Mouse (Mus musculus): ENCODE data around the gene Heatr4.
"Not testable (repeated sequence)": the region's sequence is repeated elsewhere in the genome, so short reads cannot be mapped to it uniquely, and the experiment has no call there.

Heatr4 gene

DNA sequence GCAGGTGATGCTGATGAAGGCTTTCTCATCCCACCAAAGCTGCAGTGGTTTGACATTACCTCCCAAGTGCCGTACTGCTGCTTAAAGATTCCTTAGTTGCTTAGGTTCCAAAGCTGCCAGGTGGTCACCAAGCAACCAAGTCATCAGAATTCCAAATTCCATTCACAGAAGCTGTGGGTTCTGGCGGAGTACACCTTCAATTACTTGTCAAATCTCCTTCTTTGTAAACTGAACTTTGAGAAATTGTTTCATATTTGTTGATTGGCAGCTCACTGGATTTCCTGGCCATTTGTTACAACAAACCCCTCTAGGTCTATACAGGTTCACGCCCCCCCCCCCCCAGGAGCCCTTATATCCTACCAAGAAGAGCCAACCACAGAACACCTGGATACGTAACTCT lies at the start of gene Heatr4:
TSS of gene Heatr4 (minus strand) at position 101 of the 400 bp plus-strand sequence.
- in situ Hi-C loops (cut with MboI, MseI): no loop called here

DNA sequence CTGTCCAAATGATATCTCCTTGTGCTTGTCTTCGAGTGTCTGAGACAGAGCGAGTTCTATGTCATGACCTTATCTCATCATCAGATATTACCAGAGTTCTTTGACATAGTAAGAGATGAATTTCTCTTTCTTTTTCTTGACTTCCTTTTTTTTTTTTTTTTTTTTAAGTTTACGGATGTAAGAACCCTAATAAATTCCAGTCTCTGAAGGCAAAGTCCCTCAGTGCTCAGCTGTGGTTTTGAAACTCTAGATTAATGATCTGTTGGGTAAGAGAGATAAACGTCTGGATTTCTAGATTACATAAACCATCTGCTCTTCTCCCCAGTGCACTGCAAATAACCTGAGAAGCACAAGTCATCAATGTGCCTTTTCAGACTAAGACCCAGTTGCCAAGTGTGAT lies 49.5 kb upstream of the Heatr4 start:
- in situ Hi-C loops (cut with MboI, MseI): no loop called here

- in situ Hi-C loops (cut with MboI, MseI): not testable (repeated sequence)
These were observed 48.6 kb upstream of the Heatr4 start for GRCm38 (mm10) chr12:84033302-84033701.

DNA sequence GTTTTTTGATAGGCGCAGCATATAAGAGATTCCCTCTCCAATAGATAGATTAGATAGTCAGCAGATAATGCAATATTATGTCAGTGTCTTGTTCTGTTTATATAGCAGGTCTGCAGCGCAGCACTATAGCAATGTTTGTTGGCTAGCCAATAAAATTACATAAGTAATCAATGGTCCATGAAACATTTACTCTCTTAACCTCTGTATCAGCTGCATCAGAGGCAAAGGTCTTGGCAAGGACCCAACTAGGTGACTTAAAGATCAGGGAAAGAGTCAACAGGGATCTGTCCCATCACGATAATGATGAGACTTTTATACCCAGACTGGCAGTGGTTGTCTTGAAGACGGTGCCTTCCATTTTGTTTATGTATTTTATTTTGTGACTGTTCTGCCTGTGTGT lies 48.2 kb upstream of the Heatr4 start:
- in situ Hi-C loops (cut with MboI, MseI): no loop called here

- in situ Hi-C loops (cut with MboI, MseI): no loop called here
These were observed 46.1 kb upstream of the Heatr4 start for GRCm38 (mm10) chr12:84030659-84031332.

GRCm38 (mm10) chr12:84029043-84029442 lies 44.4 kb upstream of the Heatr4 start:
- in situ Hi-C loops (cut with MboI, MseI): loop anchor here (5.0 kb wide), 1 partner anchor 57 kb away; no protein-coding TSS in a partner anchor

DNA sequence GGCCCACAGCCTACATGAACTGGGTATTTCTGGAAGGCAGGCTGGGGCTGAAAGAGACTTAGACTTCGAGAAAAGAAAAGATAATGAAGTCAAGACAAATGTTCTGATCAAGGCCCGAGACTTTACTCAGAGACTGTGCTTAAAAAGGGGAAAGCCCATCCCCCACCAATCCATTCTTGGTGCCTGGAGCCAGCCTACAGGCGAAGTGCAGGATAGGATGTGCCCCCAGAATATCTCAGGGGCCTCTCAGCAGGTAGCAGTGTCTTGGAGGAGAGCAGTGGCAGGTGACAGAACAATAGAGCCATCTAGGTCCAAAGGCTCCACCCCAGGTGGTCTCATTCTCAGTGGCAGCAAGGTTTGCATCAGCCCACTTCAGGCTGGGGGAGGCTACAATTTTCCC lies 43.7 kb upstream of the Heatr4 start:
- in situ Hi-C loops (cut with MboI, MseI): loop anchor here (5.0 kb wide), 1 partner anchor 56 kb away; no protein-coding TSS in a partner anchor

GRCm38 (mm10) chr12:84025888-84026287 lies 41.2 kb upstream of the Heatr4 start:
- in situ Hi-C loops (cut with MboI, MseI): loop anchor here (5.0 kb wide), 1 partner anchor 54 kb away; no protein-coding TSS in a partner anchor

GRCm38 (mm10) chr12:84023052-84023745 lies 38.5 kb upstream of the Heatr4 start:
- in situ Hi-C loops (cut with MboI, MseI): no loop called here

DNA sequence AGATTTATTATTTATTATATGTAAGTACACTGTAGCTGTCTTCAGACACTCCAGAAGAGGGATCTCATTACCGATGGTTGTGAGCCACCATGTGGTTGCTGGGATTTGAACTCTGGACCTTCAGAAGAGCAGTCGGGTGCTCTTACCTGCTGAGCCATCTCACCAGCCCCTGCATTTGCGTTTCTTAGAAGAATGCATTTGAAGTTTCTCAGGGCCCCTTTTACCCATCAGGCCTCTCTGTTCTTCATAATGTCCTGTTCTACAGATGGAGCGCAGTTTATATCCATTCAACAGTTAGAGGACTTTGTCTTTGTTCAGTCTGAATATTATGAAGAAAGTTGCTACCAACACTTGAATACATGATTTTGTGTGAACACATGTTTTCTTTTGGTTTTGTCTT lies 37.6 kb upstream of the Heatr4 start:
- in situ Hi-C loops (cut with MboI, MseI): not testable (repeated sequence)

GRCm38 (mm10) chr12:84020528-84020927 lies 35.9 kb upstream of the Heatr4 start:
- in situ Hi-C loops (cut with MboI, MseI): not testable (repeated sequence)

DNA sequence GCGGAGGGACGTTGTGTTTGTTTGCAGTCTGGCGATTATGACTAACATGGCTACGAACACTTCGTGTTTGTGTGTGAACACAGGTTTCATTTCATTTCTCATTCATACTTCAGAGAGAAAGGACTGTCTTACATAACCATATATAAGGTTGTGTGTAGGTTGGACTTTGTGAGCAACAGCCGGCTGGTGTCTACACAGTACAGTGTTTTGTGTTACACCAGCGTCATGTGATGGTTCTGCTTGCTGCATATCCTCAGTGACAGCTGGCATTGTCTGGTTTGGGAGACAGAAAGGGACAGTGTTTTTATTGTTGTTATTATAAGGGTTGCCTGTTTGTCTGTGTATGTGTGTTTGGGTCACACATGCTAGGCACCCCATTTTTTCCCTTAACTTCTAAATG lies 29.0 kb upstream of the Heatr4 start:
- in situ Hi-C loops (cut with MboI, MseI): no loop called here

- in situ Hi-C loops (cut with MboI, MseI): no loop called here
These were observed 28.5 kb upstream of the Heatr4 start for GRCm38 (mm10) chr12:84013130-84013529.

DNA sequence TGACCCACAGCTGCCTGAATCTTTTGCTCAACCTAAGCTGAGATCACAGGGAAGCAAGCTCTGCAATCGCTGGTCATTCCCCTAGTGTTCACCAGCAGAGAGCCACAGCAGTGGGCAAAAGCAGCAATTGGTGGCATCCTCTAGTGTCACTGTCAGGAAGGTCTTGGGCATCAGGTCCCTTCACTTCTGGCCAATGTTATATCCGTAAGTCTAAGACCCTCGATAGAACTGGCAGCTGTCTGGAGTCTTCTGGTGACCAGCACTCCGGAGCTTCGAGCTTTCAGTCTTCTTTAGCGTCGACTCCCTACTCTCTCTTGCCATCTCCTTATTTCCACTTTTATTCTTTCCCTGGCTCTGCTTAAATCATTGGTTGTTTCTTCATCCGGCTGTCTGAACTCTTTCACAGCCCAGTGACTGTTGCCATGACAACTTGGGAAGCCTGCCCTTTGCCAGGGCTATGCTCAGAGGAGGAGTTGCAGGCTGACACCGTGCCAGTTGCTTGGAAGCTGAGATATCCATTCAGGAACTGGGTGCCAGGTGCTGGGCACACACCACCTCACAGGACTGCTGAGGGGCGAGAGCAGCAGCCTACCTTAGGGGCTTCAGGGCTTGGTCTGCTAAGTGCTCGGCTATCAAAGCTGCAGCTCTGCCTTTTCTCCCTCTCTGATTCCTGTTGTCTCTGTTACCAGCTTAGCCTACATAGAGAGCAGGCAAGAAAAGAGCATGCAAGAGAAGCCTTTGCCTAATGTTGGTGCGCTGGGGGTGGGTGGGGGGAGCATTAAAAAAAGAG lies 26.8 kb upstream of the Heatr4 start:
- in situ Hi-C loops (cut with MboI, MseI): no loop called here

GRCm38 (mm10) chr12:84010201-84010600 lies 25.5 kb upstream of the Heatr4 start:
- in situ Hi-C loops (cut with MboI, MseI): no loop called here

DNA sequence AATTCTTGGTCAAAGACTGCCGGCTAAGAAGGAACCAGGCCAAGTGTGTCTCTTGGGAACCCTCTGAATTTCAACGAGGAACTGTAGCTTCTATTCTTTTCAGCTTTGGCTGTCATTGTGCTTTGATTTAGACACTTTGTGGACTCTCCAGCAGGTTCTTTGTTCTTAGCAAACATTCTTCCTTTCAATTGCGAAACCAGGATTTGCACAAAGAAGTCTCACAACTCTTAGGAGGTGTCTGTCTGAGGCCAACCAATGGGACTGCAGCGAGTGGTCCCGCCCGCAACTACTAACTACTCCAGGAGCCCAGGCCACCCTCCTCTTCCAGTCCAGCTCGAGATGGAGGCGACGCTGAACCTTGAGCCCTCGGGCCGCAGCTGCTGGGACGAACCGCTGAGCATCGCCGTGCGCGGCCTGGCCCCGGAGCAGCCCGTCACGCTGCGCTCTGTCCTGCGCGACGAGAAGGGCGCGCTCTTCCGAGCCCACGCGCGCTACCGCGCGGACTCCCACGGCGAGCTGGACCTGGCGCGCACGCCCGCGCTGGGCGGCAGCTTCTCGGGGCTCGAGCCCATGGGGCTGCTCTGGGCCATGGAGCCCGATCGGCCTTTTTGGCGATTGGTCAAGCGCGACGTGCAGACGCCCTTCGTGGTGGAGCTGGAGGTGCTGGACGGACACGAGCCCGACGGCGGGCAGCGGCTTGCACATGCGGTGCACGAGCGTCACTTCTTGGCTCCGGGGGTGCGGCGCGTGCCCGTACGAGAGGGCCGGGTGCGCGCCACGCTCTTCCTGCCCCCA lies 24.7 kb upstream of the Heatr4 start, which contains the start of gene Acot1:
TSS of gene Acot1 (plus strand) at position 320 of the 795 bp plus-strand sequence.
- in situ Hi-C loops (cut with MboI, MseI): not testable (repeated sequence)

- in situ Hi-C loops (cut with MboI, MseI): no loop called here
These were observed 24.1 kb upstream of the Heatr4 start for GRCm38 (mm10) chr12:84008729-84009128.

DNA sequence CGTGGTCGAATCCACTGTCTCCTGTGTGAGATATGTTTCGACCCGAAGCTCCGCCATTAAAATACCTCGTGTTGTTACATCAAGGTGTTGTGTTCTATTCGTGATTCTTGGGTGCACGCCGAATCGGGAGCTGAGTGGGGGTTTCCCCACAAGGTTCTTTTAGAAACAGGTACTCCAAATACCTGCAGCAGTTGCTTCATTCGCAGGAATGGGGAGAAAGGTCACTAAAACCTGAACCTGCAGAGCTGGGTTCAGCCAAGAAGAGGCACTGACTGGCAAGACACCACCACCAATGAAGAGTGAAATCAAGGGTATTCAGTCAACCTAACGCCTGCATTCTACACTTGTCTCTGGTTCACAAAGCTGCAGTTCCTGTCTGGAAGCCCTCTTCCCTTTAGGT lies 23.6 kb upstream of the Heatr4 start:
- in situ Hi-C loops (cut with MboI, MseI): no loop called here

DNA sequence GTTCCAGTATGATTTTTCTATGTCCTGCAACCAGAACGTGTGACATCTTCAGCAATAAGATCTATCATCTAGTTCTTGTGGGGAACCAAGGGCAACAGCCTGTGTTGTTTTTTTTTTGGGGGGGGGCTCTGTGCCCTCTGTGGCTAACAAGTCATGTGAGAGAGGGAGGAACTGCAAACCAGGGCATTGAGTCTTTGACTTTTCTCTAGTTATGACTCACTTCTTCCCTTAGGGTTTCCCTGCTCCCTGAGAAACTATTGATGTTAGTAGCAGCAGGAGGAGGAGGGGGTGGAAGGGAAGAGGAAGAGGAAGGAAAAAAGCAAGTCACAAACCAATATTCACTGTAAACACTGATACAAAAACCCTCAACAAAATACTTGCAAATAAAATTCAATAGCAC lies 19.2 kb upstream of the Heatr4 start:
- in situ Hi-C loops (cut with MboI, MseI): no loop called here

DNA sequence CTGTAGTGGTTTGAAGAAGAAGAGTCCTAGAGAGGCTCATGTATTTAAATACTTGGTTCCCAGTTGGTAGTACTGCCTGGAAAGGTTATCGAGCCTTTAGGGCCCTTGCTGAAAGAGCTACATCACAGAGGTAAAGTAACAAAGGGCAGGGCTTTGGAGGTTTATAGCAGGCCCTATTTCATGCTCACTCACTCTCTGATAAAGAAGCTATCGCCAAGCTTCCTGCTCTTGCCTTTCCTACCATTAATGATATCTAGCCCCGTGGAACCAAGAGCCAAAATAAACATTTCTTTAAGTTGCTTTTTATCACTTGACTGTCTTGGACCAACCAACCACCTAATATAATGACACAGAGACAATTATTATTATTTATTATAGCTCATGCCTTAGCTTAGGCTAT lies 15.8 kb upstream of the Heatr4 start:
- in situ Hi-C loops (cut with MboI, MseI): no loop called here

- in situ Hi-C loops (cut with MboI, MseI): not testable (repeated sequence)
These were observed 14.6 kb upstream of the Heatr4 start for GRCm38 (mm10) chr12:83999237-83999636.

Data from T-helper 1 cell (primary cell).